Mouse (Mus musculus) embryonic facial prominence, embryonic 11.5 days (tissue): ENCODE measurements at regions not wholly inside any gene's neighbourhood (a gene's known extent, or its start where the extent isn't known, plus 50 kb on each side); places are given as distances from the start of the nearest gene placed in this dataset.

Experiments used
- ATAC-seq: fragments of 200-750 bp; cut with Nextera tagmentation; replicated peaks from 2 replicates; pipeline ENCODE4 v1.8.0; 2017; ENCODE audit warnings: low read depth; ENCODE audit not compliant: insufficient number of reproducible peaks, low FRiP score, low TSS enrichment
- DNase-seq: peaks from one replicate; pipeline ENCODE4 v3.0.0-alpha.2; 2015; ENCODE audit warnings: low spot score
- H3K27ac ChIP-seq: fragments of 300-500 bp; sonication (generic); replicated peaks from 2 replicates; pipeline ENCODE4 v1.5.1; 2014; ENCODE audit warnings: mild to moderate bottlenecking, low read depth, low read length, control low read depth
- H3K27me3 ChIP-seq: fragments of 300-500 bp; sonication (generic); 2 replicates; pipeline ENCODE4 v1.6.1; 2014; ENCODE audit warnings: mild to moderate bottlenecking, low read length, moderate library complexity, mixed read lengths; ENCODE audit not compliant: control insufficient read depth, insufficient read depth
- H3K36me3 ChIP-seq: fragments of 300-500 bp; sonication (generic); replicated peaks from 2 replicates; pipeline ENCODE4 v1.6.1; 2014; ENCODE audit warnings: low read depth, mild to moderate bottlenecking, low read length, moderate library complexity, mixed read lengths; ENCODE audit not compliant: control insufficient read depth, insufficient read depth
- H3K4me1 ChIP-seq: fragments of 300-500 bp; sonication (generic); 2 replicates; pipeline ENCODE4 v1.6.1; 2014; ENCODE audit warnings: low read length, mixed read lengths; ENCODE audit not compliant: control insufficient read depth, insufficient read depth
- H3K4me2 ChIP-seq: fragments of 300-500 bp; sonication (generic); 2 replicates; pipeline ENCODE4 v1.6.1; 2014; ENCODE audit warnings: low read depth, mild to moderate bottlenecking, control low read depth, low read length, moderate library complexity
- H3K4me3 ChIP-seq: fragments of 300-500 bp; sonication (generic); 2 replicates; pipeline ENCODE4 v1.5.1; 2014; ENCODE audit warnings: low read depth, low read length, control low read depth
- H3K9ac ChIP-seq: fragments of 300-500 bp; sonication (generic); replicated peaks from 2 replicates; pipeline ENCODE4 v1.6.1; 2014; ENCODE audit warnings: mild to moderate bottlenecking, control low read depth, low read length
- H3K9me3 ChIP-seq: fragments of 300-500 bp; sonication (generic); replicated peaks from 2 replicates; pipeline ENCODE4 v1.6.1; 2016; ENCODE audit warnings: mild to moderate bottlenecking, low read length, inconsistent platforms, mixed read lengths; ENCODE audit not compliant: control insufficient read depth
- WGBS: fragments of 180-500 bp; shearing (Covaris S2); extraction: QIAGEN DNeasy Blood & Tissue Kit; methylation state at CpG from one replicate; pipeline ENCODE4 v1.1.7; 2014; 5-methylcytosine and 5-hydroxymethylcytosine counted together

DNA sequence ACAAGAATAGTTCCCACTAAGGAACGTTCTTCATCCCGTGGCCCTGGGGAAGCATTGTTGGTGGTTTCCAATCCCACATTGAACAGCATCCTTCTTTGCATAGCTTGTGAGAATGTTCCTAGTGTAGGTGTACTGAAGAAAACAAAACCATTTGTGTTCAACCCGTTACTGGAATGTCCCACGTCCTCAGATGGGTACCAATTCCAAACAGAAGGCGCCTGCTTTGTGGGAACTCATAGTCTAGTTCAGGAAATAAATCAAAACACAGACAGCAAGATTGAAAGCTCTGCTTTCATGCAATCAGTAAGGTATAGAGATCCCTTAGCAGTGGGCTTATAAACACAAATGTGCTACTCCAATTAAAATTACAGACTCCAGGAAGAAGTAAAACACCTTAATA lies 219.4 kb downstream of the Lrig3 start:
- Histone ChIP-seq H3K4me3 (no peak overlapping the region), H3K36me3 (no peaks in the 10 kb centered on the region), H3K27ac (no peak overlapping the region), H3K9ac (no peak overlapping the region), H3K9me3 (no peaks in the 10 kb centered on the region), H3K4me1 (no peaks in the 10 kb centered on the region), H3K27me3 (no peaks in the 10 kb centered on the region), H3K4me2 (no peak overlapping the region)
- WGBS, result 85% methylated on average over 5 of the region's 5 CpGs
- ATAC-seq (no peak), DNase-seq (no peak)

DNA sequence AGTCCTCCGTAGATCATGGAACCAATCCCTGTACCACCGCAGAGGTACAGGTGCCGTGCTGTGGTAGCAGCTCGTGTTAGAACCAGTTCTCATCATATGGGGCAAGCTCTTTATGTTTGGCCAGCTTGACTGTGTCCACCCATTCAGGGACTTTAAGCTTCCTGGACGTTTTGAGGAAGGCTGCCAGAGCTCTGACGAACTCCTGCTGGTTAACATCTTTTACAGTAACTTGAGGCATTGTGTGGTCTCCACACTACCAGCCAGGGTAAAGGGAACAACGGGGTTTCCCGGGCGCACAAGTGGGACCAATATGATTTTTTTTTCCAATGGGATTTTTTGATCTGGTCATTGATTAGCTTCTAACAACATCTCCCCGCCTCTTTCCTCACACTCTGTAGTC lies 220.1 kb downstream of the Lrig3 start:
- Histone ChIP-seq H3K4me3 (no peak overlapping the region), H3K27me3 (no peaks in the 10 kb centered on the region), H3K36me3 (no peaks in the 10 kb centered on the region), H3K9me3 (no peaks in the 10 kb centered on the region), H3K4me1 (no peaks in the 10 kb centered on the region), H3K27ac (no peak overlapping the region), H3K4me2 (no peak overlapping the region), H3K9ac (no peak overlapping the region)
- no peak for ATAC-seq
- no peak for DNase-seq
- WGBS, result 89% methylated on average over 10 of the region's 10 CpGs

DNA sequence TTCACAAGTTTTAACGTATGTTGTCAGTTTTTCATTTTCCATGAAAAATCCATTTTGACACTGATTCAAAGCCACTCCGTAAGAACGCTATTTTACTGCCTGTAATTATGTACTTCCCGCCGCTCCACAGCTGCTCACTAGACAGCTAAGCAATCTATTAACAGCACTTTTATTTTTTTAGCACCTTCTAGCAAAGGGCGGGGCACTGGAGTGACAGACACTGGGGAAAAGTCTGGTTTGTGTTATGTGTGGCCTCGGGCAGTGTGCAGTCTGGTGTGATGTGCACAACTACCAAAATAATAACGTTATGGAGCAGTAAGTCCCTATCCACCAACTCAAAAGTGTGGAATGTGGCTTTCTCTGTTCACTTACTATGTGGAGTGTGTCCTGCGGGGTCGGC lies 223.0 kb downstream of the Lrig3 start:
- H3K36me3 ChIP-seq, result no peaks in the 10 kb centered on the region
- H3K9ac ChIP-seq, result no peak overlapping the region
- H3K4me3 ChIP-seq, result no peak overlapping the region
- H3K4me2 ChIP-seq, result no peak overlapping the region
- no peak overlapping the region for H3K27ac ChIP-seq
- H3K27me3 ChIP-seq, result no peaks in the 10 kb centered on the region
- 73% methylated on average over 10 of the region's 10 CpGs for WGBS
- no peak for ATAC-seq
- no peaks in the 10 kb centered on the region for H3K4me1 ChIP-seq
- peak; percentile 41 for DNase-seq
- H3K9me3 ChIP-seq, result no peaks in the 10 kb centered on the region
